9 mouse cellular contexts compared by ENCODE assay signal in the genomic region with DNA sequence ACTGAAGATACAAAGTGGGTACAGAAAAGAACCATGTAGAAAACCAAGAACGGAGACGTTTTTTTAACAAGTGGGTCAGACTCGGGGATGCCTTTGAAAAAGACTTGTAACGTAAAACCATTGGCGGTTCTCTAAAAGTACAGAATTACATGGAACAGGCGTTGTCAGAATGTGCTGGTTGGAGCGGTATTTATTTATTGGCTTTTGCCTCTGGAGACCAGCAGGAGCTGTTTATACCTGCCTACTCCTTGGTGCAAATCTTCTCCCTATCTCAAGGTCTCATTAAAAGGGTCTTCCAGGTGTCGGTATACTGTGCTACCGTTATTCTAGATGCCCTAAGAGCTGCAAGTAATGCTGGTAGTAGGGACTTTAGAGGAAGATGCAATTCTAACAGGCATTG.
DNase-seq lines count a peak whose midpoint lies in the region; ATAC-seq and TF ChIP-seq lines count a peak whose summit lies in the region.
"Had no signal": no experiment of that assay in that cellular context is flagged by ENCODE, and none has a peak within 500 bp of the region (broad histone marks: within the 10 kb centered on the region; RNA-seq: fewer than 3 reads in every experiment).

No protein-coding gene starts in this region.

- H3K27ac ChIP-seq in heart, embryonic 16.5 days (ENCODE audit: low read length), result peak overlapping the region; percentile 67
- H3K27ac ChIP-seq in liver, embryonic 15.5 days (replicated peaks), result no peak overlapping the region
- H3K27ac ChIP-seq: macrophage had no signal

- H3K36me3 ChIP-seq in E14TG2a.4 (ENCODE audit: insufficient read depth, low read length), result no peaks in the 10 kb centered on the region
- H3K36me3 ChIP-seq in heart, embryonic 16.5 days (ENCODE audit: control insufficient read depth, insufficient read depth), result no peaks in the 10 kb centered on the region
- no peaks in the 10 kb centered on the region for H3K36me3 ChIP-seq in liver, embryonic 15.5 days (replicated peaks)

- H3K9ac ChIP-seq in heart, embryonic 16.5 days (ENCODE audit: low read length), result peak overlapping the region; percentile 77
- no peak overlapping the region for H3K9ac ChIP-seq in liver, embryonic 15.5 days

- peak; percentile 41 for DNase-seq in Muller cell, postnatal 12 days (ENCODE audit: inconsistent ontology term)
- no peak for DNase-seq in urinary bladder, postnatal 4 days (ENCODE audit: low spot score in 2 of 2)
- DNase-seq in kidney, adult 18-20 months, result no peak
- no peak for DNase-seq in gastrocnemius, adult 18-20 months (ENCODE audit: low spot score)
- DNase-seq: thymus, postnatal 25 days had no signal

- H3K4me1 ChIP-seq in E14TG2a.4 (replicated peaks; ENCODE audit: low read depth, low read length), result peaks cover 83% of the 10 kb centered on the region
- H3K4me1 ChIP-seq in heart, embryonic 16.5 days (ENCODE audit: control insufficient read depth, insufficient read depth, low read length), result peaks cover 58% of the 10 kb centered on the region
- H3K4me1 ChIP-seq in liver, embryonic 15.5 days (replicated peaks), result no peaks in the 10 kb centered on the region

- 18% methylated on average over 9 of the region's 9 CpGs for WGBS in heart, embryonic 16.5 days
- WGBS in liver, embryonic 15.5 days (ENCODE audit: insufficient replicate concordance), result 5% methylated on average over 9 of the region's 9 CpGs

- TF ChIP-seq CTCF in E14TG2a.4 (conservative IDR thresholded peaks at IDR 0.05; ENCODE audit: low read length), result no peak

- peaks cover 4% of the 10 kb centered on the region; the same call in 1 of the 2 replicates for H3K9me3 ChIP-seq in E14TG2a.4 (ENCODE audit: low read length)
- H3K9me3 ChIP-seq in heart, embryonic 16.5 days (replicated peaks; ENCODE audit: control insufficient read depth, low read length), result no peaks in the 10 kb centered on the region
- no peaks in the 10 kb centered on the region for H3K9me3 ChIP-seq in liver, embryonic 15.5 days (replicated peaks)

- H3K4me3 ChIP-seq in E14TG2a.4 (replicated peaks; ENCODE audit: low read length), result peak overlapping the region; percentile 60
- H3K4me3 ChIP-seq in heart, embryonic 16.5 days (ENCODE audit: low read length), result peak overlapping the region; percentile 59
- H3K4me3 ChIP-seq in liver, embryonic 15.5 days (replicated peaks), result no peak overlapping the region

- peaks cover 64% of the 10 kb centered on the region for H3K27me3 ChIP-seq in E14TG2a.4 (ENCODE audit: insufficient read depth, low read length)
- no peaks in the 10 kb centered on the region for H3K27me3 ChIP-seq in heart, embryonic 16.5 days (ENCODE audit: control insufficient read depth, insufficient read depth, low read length)
- H3K27me3 ChIP-seq in liver, embryonic 15.5 days, result peaks cover 52% of the 10 kb centered on the region

- peak overlapping the region; percentile 76 for H3K4me2 ChIP-seq in heart, embryonic 16.5 days (ENCODE audit: low read depth, low read length)
- H3K4me2 ChIP-seq in liver, embryonic 15.5 days, result peak overlapping the region; percentile 54

- ATAC-seq in heart, embryonic 16.5 days (replicated peaks; ENCODE audit: extremely low read depth, insufficient read depth, low FRiP score), result no peak
- ATAC-seq in liver, embryonic 15.5 days (ENCODE audit: insufficient read depth), result no peak
